Mouse (Mus musculus): Measurements from ENCODE around the gene Gsdme.

DNA sequence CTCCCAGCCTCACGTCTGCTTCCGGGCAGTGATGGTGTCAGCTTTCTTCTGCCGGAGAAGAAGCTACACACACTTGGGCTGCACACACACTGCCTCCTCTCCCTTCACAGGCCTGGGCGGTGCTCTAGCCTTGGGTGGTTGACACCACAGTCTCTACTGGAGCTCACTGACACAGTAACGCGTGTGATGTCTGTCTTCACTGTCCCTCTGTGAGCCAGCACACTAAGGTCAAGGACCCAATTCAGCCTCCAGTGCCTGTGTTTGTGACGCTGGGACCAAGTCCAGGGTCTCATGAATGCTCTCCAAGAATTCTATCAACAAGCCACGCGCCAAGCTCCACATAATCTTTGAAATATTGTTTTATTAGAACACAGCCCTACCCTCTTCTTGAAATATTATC lies 34.0 kb upstream of the Gsdme start:
- TF ChIP-seq CTCF (IDR thresholded peaks at IDR 0.05; ENCODE audit: low read depth, low read length) (no peak), POLR2A (IDR thresholded peaks at IDR 0.05; ENCODE audit: borderline replicate concordance, low read depth, low read length) (no peak)

All from bone marrow macrophage, adult 2 months (primary cell).